Mouse (Mus musculus) E14TG2a.4 (cell line): ENCODE data around the gene Nrxn3.

Experiments used
- CTCF ChIP-seq: conservative IDR thresholded peaks from 2 replicates; pipeline ENCODE4 v1.5.1; 2014; ENCODE audit warnings: low read length
- NANOG ChIP-seq: IDR thresholded peaks from 2 replicates; pipeline ENCODE4 v1.6.1; 2014; ENCODE audit warnings: borderline replicate concordance, low read length, mixed read lengths
- POU5F1 ChIP-seq: IDR thresholded peaks from 2 replicates; pipeline ENCODE4 v1.6.1; 2014; ENCODE audit warnings: low read length, borderline replicate concordance

- TF ChIP-seq CTCF: no peak
- no peak for TF ChIP-seq NANOG
- TF ChIP-seq POU5F1: no peak
These were observed 349.8 kb downstream of the Nrxn3 start for GRCm38 (mm10) chr12:89072436-89072835.
